Mouse (Mus musculus) hindbrain, embryonic 15.5 days (tissue): ENCODE data around the gene Zfp846. TPM values are rescaled to one million over a fixed set of nuclear protein-coding genes. Genes with fewer than 3 reads are reported as not detected.

ENCODE experiments used
- polyA plus RNA-seq: library from polyadenylated mRNA; unstranded; fragments of >200 nt; fragmentation: Nextera tagmentation; extraction: Ambion mirVana; gene quantifications from 2 replicates; pipeline ENCODE4 v1.2.1, GENCODE M21; 2015

Zfp846 gene
- polyA plus RNA-seq, 1 experiment from 2014 or later, result 45.3 TPM

Other genes with a start within 250 kb of the Zfp846 start
- 0.18 TPM in 1 of 2 replicates, not detected in the other for gene Olfr18, start 245.2 kb upstream of the Zfp846 start, polyA plus RNA-seq
- 33.9 and 38.0 TPM in 2 replicates for gene Zfp560, start 196.1 kb upstream of the Zfp846 start, polyA plus RNA-seq
- gene Zfp26, start 121.1 kb upstream of the Zfp846 start, polyA plus RNA-seq, result 13.3 and 16.1 TPM in 2 replicates
- gene Zfp426, start 88.5 kb upstream of the Zfp846 start, polyA plus RNA-seq, result 29.0 and 31.3 TPM in 2 replicates
- 93.9 and 99.2 TPM in 2 replicates for gene Zfp266, start 59.9 kb upstream of the Zfp846 start, polyA plus RNA-seq
- 441 and 476 TPM in 2 replicates for gene Ubl5, start 61.6 kb downstream of the Zfp846 start, polyA plus RNA-seq
- gene Fbxl12, start 63.5 kb downstream of the Zfp846 start, polyA plus RNA-seq, result 13.8 TPM in 2 replicates
- gene Pin1, start 70.8 kb downstream of the Zfp846 start, polyA plus RNA-seq, result 66.0 and 66.3 TPM in 2 replicates
- 199 and 226 TPM in 2 replicates for gene Olfm2, start 165.1 kb downstream of the Zfp846 start, polyA plus RNA-seq
- gene Col5a3, start 233.8 kb downstream of the Zfp846 start, polyA plus RNA-seq, result 1.1 and 1.2 TPM in 2 replicates
- gene Rdh8, start 237.2 kb downstream of the Zfp846 start, polyA plus RNA-seq, result not detected in 2 replicates